Mouse (Mus musculus) bone marrow, adult 2 months (tissue): ENCODE results near the gene Pdia6.

Source experiments
- CTCF ChIP-seq: fragments of 200-500 bp; IDR thresholded peaks from 2 replicates; pipeline ENCODE4 v1.5.1; 2011; ENCODE audit warnings: low read length, control low read depth; ENCODE audit not compliant: control insufficient read depth, insufficient read depth
- POLR2A ChIP-seq: fragments of 200-500 bp; IDR thresholded peaks from 2 replicates; pipeline ENCODE4 v1.6.1; 2011; ENCODE audit warnings: low read depth, mild to moderate bottlenecking, control low read depth, low read length, borderline replicate concordance; ENCODE audit not compliant: control insufficient read depth

GRCm38 (mm10) chr12:17265971-17266672 lies at the start of gene Pdia6:
- TF ChIP-seq CTCF (no peak), POLR2A (peak; percentile 91; the same call in 1 of the 2 replicates)
